Mouse (Mus musculus): Measurements from ENCODE around the gene Armh2.

DNA sequence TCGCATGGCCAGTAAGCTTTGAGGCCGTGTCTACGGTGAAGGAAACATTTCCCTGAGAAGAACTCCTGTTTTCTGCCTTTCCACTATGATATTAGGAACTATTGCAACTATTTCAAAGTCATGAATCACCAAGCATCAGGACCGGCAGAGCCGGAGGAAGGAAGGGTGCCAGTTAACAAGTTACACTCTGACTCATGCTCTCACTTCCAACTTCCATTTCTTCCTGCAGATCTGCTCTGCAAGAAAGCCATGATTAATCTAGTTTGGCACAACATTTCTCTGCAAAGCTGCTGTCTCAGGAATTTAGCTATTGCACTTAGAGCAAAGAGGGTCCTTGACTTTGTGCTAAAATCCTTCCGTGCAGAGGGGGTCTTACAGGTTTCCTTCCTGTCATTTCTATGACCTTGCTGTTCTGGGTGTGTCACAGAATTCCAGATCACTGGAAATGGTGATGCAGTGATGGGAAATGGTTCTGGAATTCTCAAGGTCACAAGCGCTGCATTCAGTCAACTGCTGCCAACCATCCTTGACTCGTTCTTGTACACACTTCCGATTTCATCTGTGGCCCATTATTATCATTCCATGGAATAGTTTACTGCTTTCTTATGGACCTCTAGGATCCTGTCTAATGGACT, 51.5 kb downstream of the Armh2 start:
- TF ChIP-seq CTCF (IDR thresholded peaks at IDR 0.05; ENCODE audit: borderline replicate concordance, control insufficient read depth, extremely low read depth, insufficient read depth, low read length, poor library complexity) (no peak), POLR2A (IDR thresholded peaks at IDR 0.05; ENCODE audit: control insufficient read depth, extremely low read depth, insufficient read depth, low read length, poor library complexity) (no peak)

All from thymus, adult 2 months (tissue).